Mouse (Mus musculus) heart, postnatal 4 days (tissue): ENCODE measurements around the gene Cd247. TPM values are rescaled to one million over a fixed set of nuclear protein-coding genes. Genes with fewer than 3 reads are reported as not detected.
A peak's percentile ranks its signal among the peaks of the same experiment; 100 is the strongest.

Source experiments
- DNase-seq: peaks from one replicate; pipeline ENCODE4 v3.0.0; 2021
- total RNA-seq, 2 experiments: library from RNA; stranded (reverse); gene quantifications; 2 replicates each; pipeline ENCODE4 v1.2.3; 2021

The Cd247 gene
- total RNA-seq, 2 experiments from 2014 or later = 0.29 to 0.69 TPM

- DNase-seq = no peak
Measured at GRCm38 (mm10) chr1:165819147-165819546, 30.7 kb downstream of the Cd247 start.

DNA sequence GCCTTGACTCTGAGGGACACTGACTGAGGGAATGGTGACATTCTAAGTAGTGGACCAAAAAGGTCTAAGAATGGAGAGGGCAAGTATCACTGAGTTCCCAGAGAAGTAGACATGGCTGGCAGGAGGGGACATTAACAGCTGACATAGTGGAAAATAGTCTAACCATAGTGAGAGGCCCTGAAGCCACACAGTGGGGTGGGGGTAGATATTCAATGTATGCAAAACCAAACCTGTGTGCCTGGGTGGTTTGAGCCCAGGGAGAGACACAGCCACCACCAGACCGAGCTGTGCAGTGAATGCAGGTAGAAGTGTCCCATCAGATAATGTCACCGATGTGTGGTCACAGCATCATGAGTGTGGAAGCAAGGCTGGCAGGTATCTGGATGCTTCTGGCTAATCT, 33.5 kb downstream of the Cd247 start:
- DNase-seq = no peak

GRCm38 (mm10) chr1:165828173-165828572, 39.7 kb downstream of the Cd247 start:
- DNase-seq = no peak

- DNase-seq = no peak
Measured at GRCm38 (mm10) chr1:165828615-165829014, 40.1 kb downstream of the Cd247 start.

DNA sequence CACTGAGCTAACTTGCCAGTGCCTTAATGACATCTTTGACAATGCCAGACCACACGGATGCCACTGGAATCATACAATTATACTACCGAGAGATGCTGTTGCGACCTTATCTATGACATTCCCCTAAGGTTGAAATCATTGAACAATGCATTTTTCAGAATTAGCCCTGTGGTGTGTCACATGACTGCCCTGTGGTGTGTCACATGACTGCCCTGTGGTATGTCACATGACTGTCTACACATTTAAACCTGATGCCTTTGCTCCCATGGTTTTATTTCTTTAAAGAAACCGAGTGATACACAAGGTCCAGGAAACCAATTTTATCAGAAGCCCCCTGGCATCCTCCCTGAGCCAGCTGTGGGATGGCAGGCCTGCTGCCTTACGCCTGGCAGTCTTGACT, 41.4 kb downstream of the Cd247 start:
- no peak for DNase-seq

GRCm38 (mm10) chr1:165833244-165833643, 44.8 kb downstream of the Cd247 start:
- DNase-seq = no peak

DNA sequence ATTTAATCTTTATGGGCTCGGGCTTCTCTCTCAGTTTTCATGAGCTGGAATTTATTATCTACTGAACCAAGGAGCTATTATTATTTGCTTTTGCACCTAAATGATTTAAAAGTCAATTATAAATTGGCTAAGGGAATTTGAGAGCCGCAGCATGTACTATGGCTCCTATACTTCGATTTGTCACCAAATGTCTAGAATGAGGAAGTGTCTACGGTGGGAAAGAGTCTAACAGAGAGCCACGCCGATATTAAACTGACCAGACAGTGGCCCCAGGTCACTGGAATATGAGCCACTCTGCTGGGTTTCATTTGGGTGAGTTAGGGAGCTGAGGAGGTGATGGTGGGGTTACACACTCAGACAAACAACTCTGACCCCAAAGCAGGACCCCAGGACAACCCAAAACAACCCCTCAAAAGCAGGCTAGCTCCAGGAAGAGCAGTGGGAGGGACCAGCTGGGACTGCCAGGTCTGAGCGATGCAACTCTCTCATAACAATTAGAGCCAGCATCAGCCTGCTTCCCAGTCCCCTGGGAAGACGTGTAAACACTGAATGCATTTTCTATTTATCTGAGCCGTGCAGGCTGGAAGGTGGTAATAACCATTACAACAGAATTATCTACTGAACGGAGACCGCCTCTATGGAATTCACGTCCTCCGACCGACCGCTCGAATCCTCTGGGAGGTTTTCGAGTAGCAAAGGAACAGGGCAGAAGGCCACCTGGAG, 45.6 kb downstream of the Cd247 start:
- DNase-seq = no peak

GRCm38 (mm10) chr1:165834633-165834975, 46.1 kb downstream of the Cd247 start:
- DNase-seq = no peak

DNA sequence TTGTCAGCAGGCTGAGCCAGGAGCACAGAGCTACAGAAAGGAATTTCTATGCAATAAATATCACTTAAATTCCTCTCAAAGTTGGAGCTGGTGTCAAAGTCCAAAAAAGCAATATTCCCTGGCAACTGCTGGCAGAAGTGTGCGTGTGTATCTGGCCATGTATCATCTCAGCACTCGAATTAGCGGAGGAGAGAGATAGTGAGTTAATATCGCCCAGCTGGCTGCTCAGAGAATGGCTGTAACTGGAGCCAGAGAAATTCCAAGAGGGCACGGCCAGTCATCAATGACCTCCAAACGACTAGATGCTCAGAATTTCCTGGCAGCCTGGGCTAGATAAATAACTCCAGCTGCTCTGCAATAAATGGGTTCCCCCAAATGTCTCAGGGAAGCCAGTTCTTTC, 48.0 kb downstream of the Cd247 start:
- DNase-seq = peak; percentile 26

- DNase-seq = peak; percentile 23
Measured at GRCm38 (mm10) chr1:165837546-165837945, 49.1 kb downstream of the Cd247 start.

DNA sequence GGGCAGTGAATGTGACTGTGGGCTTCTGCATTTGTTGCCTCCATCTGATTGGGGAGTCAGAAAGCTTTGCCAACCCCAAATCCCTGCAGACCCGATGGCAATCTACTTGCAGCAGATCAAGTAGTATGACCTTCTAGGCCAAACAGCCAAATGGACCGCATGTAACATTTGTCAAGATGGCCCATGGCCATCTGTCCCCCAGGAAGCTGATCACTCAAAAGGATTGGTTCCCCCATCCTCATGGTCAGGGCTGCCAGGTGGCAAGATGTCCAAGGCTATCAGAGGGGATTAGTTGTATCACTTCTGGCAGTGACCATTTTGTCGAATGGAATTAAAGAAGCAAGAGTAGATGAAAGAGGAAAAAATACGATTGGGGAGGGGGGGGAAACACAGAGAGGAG, 50.7 kb downstream of the Cd247 start:
- DNase-seq = no peak

GRCm38 (mm10) chr1:165840548-165841230, 52.2 kb downstream of the Cd247 start:
- peak; percentile 21 for DNase-seq

DNA sequence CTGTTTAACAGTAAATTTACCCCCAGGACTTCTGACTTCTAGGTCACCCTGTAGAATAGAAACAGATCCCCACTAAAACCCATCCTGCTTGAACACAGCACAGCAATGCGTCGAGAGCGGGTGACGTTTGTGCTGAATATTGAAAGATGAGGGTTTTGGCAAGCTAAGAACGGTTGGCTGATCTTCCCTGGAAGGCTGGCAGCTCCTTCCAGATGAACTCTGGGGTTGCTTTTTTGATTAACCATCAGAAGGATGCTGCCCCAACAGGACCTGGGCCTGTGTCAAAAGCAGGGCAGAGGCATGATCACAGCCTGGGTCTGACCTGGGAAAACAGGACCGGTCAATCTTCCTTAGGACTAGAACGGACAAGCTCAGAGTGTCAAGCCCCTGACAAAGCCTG, 53.7 kb downstream of the Cd247 start:
- DNase-seq = no peak

DNA sequence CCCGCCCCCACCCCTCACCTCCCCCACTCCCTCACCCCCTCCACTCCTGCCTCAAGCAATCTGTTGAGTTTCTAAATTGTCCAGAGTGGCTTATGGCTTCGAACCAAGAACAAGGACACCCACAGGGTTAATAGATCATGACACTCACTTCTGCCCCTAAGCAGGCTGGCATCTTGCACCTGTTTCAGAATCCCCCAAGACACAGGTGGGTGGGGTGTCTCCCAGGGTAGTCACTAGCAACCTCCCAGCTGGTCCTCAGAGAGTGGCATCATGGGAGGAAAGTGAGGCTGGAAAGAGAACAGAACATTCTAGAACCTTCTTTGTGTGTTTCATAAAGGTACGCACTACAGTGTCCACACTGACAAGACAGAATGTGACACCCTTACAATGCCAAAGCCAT, 55.1 kb downstream of the Cd247 start:
- DNase-seq = no peak

DNA sequence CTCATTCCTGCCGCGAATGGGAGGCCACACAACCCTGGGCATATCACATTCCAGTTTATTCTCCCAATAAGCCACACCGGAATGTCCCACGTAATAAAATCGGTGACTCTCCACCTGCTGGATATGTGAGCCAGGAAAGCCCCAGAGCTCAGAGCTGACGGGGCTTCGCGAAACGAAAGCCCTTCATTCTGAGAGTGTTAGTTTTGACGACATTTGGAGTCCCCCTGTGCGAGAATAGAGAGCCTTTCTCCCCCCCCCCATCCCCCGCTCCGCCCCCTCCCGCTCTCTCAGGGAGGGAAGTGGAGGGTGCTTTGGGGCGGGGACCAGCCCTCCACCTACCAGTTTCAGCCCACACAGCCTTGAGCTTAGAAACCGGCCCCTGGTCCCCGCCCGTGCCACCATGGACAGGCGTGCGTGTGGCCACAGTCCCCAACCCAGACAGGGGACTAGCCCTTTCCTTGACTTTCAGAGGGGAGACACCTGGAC, 56.0 kb downstream of the Cd247 start:
- DNase-seq = peak; percentile 20

DNA sequence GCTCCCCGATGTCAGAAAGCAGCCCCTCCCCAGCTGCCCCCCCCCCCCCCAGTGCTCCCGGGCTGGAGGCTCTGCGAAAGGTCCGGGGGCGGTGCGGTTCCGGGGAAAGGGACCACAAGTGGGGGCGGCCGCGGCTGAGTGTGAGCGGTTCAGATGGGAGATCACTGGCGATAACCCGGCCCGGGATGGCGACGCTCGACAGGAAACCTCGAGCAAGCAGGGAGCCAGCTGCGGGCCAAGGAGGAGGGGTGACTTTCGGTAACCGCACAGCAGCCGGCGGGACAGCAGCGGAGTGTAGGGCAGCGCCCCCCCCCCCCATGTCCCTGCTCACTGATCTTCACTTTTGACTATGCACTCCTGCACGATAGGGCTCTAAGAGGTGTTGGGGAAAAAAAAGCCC, 56.5 kb downstream of the Cd247 start:
- peak; percentile 26 for DNase-seq

DNA sequence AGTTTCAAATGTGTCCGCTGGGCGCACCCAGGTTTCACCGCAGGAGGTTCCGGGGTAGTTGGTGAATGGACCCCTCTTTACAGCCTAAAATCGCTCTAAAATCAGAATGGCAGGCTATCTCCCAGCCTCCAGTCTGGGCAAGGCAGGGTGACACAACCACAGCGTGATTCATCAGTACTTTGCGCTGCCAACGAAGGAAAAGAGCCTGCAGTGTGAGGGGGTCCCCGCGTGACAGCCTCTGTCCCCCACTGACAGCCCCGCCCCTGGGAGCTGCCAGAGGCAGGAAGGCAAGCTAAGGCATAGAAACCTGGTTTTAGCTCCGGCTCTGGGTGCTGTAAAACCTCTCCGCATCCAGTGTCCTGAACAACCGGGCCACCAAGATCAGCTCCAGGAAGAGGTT, 56.9 kb downstream of the Cd247 start:
- peak; percentile 23 for DNase-seq

GRCm38 (mm10) chr1:165848417-165848816, 59.9 kb downstream of the Cd247 start:
- DNase-seq = no peak

GRCm38 (mm10) chr1:165848881-165849280, 60.4 kb downstream of the Cd247 start:
- DNase-seq = no peak

- DNase-seq = no peak
Measured at GRCm38 (mm10) chr1:165849458-165850445, 61.3 kb downstream of the Cd247 start.

- DNase-seq = no peak
Measured at GRCm38 (mm10) chr1:165852131-165852530, 63.6 kb downstream of the Cd247 start.

DNA sequence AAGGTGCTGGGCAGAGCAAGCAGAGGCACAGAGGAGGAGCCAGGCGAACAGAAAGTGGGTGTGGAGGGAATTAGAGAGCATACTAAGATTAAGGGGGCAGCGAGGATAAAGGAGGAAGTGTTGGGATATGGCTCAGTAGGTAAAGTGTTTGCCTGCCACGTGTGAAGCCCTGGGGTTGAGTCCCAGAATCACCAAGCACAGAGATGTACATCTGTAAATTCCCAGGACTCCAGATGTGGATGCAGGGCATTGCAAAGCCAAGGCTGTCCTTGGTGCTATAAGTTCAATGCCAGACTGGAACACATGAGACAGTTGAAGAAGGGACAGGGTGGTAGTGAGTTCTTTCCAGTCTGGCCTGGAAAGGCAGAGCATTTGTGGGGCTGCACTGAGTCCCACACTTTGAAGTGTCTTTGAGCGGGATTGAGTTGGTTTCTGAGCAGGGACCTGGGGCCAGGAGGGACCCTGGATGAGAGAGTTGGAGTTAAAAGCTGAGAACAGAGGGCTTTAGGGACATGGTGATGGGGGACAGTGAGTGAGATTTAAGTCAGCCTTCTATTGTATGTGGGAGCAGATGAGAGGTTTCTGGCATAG, 64.7 kb downstream of the Cd247 start:
- DNase-seq = no peak
